Mouse (Mus musculus): ENCODE measurements around the gene Acot2.
"Not testable (repeated sequence)": the region's sequence is repeated elsewhere in the genome, so short reads cannot be mapped to it uniquely, and the experiment has no call there.

DNA sequence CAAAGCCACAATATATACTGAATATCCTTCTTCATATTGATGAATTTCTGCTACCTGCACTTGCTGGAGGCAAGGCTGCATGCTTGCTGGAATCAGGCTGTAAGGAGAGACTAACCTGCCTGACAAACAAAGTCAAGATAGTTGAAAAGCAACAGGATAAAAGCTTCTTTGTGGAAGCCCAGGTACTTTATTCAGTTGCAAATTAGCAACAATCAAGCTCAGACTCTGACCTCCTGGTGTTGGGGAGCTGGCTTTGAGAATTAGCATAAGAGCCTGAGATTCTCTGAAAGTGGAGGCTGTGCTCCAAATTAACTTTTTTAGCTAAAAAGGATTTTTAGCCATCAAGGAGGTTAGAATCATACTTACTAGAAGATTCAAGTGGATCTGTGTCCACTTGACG is 41.4 kb downstream of the Acot2 start:
- not testable (repeated sequence) for TF ChIP-seq CTCF, POLR2A (IDR thresholded peaks at IDR 0.05; ENCODE audit: insufficient read depth, low read depth, low read length)
